Mouse (Mus musculus): ENCODE measurements around the gene Chl1. TPM values are rescaled to one million over a fixed set of nuclear protein-coding genes. Genes with fewer than 3 reads are reported as not detected.
A peak's percentile ranks its signal among the peaks of the same experiment; 100 is the strongest.

Chl1 gene
- polyA plus RNA-seq, 1 experiment from 2014 or later: 0.86 TPM

GRCm38 (mm10) chr6:103615924-103616602 is 105.7 kb downstream of the Chl1 start:
- H3K27ac ChIP-seq: no peak overlapping the region
- H3K4me1 ChIP-seq: no peaks in the 10 kb centered on the region
- ATAC-seq (replicated peaks; ENCODE audit: low FRiP score): no peak
- no peaks in the 10 kb centered on the region for H3K36me3 ChIP-seq
- no peaks in the 10 kb centered on the region for H3K27me3 ChIP-seq
- no peak overlapping the region for H3K9ac ChIP-seq
- WGBS: 28% methylated on average over 3 of the region's 3 CpGs
- H3K4me3 ChIP-seq (replicated peaks): no peak overlapping the region
- H3K9me3 ChIP-seq (replicated peaks): no peaks in the 10 kb centered on the region
- no peak overlapping the region for H3K4me2 ChIP-seq

GRCm38 (mm10) chr6:103620880-103621279 is 110.5 kb downstream of the Chl1 start:
- ATAC-seq (replicated peaks; ENCODE audit: low FRiP score): no peak
- Histone ChIP-seq H3K4me1 (no peaks in the 10 kb centered on the region), H3K36me3 (no peaks in the 10 kb centered on the region), H3K4me3 (replicated peaks) (no peak overlapping the region), H3K9ac (no peak overlapping the region), H3K27me3 (no peaks in the 10 kb centered on the region), H3K4me2 (no peak overlapping the region), H3K9me3 (replicated peaks) (no peaks in the 10 kb centered on the region), H3K27ac (no peak overlapping the region)
- WGBS: 74% methylated on average over 4 of the region's 4 CpGs

GRCm38 (mm10) chr6:103622117-103622713 is 111.8 kb downstream of the Chl1 start:
- Histone ChIP-seq H3K9me3 (replicated peaks) (no peaks in the 10 kb centered on the region), H3K36me3 (no peaks in the 10 kb centered on the region), H3K4me3 (replicated peaks) (no peak overlapping the region), H3K9ac (no peak overlapping the region), H3K4me1 (no peaks in the 10 kb centered on the region), H3K27ac (no peak overlapping the region), H3K4me2 (no peak overlapping the region), H3K27me3 (no peaks in the 10 kb centered on the region)
- no peak for ATAC-seq (replicated peaks; ENCODE audit: low FRiP score)
- 68% methylated on average over 3 of the region's 3 CpGs for WGBS

- H3K4me1 ChIP-seq: no peaks in the 10 kb centered on the region
- H3K4me3 ChIP-seq (replicated peaks): no peak overlapping the region
- no peak overlapping the region for H3K27ac ChIP-seq
- WGBS: 31% methylated on average over 3 of the region's 3 CpGs
- H3K9ac ChIP-seq: no peak overlapping the region
- no peak overlapping the region for H3K4me2 ChIP-seq
- no peaks in the 10 kb centered on the region for H3K27me3 ChIP-seq
- H3K36me3 ChIP-seq: no peaks in the 10 kb centered on the region
- no peaks in the 10 kb centered on the region for H3K9me3 ChIP-seq (replicated peaks)
- ATAC-seq (replicated peaks; ENCODE audit: low FRiP score): no peak
Observed at GRCm38 (mm10) chr6:103632856-103633255, 122.5 kb downstream of the Chl1 start.

- H3K9me3 ChIP-seq (replicated peaks): no peaks in the 10 kb centered on the region
- ATAC-seq (replicated peaks; ENCODE audit: low FRiP score): no peak
- H3K36me3 ChIP-seq: no peaks in the 10 kb centered on the region
- H3K9ac ChIP-seq: no peak overlapping the region
- H3K27me3 ChIP-seq: no peaks in the 10 kb centered on the region
- no peak overlapping the region for H3K4me2 ChIP-seq
- 83% methylated on average over 1 of the region's 1 CpGs for WGBS
- no peaks in the 10 kb centered on the region for H3K4me1 ChIP-seq
- no peak overlapping the region for H3K27ac ChIP-seq
- no peak overlapping the region for H3K4me3 ChIP-seq (replicated peaks)
Observed at GRCm38 (mm10) chr6:103656778-103657177, 146.4 kb downstream of the Chl1 start.

- Histone ChIP-seq H3K4me2 (no peak overlapping the region), H3K36me3 (no peaks in the 10 kb centered on the region), H3K4me3 (replicated peaks) (no peak overlapping the region), H3K9ac (no peak overlapping the region), H3K27me3 (no peaks in the 10 kb centered on the region), H3K9me3 (replicated peaks) (no peaks in the 10 kb centered on the region), H3K27ac (no peak overlapping the region), H3K4me1 (no peaks in the 10 kb centered on the region)
- WGBS: 96% methylated on average over 2 of the region's 2 CpGs
- no peak for ATAC-seq (replicated peaks; ENCODE audit: low FRiP score)
Observed at GRCm38 (mm10) chr6:103659173-103659572, 148.8 kb downstream of the Chl1 start.

- no peak overlapping the region for H3K9ac ChIP-seq
- H3K27ac ChIP-seq: no peak overlapping the region
- no peaks in the 10 kb centered on the region for H3K4me1 ChIP-seq
- no peaks in the 10 kb centered on the region for H3K27me3 ChIP-seq
- WGBS: 83% methylated on average over 2 of the region's 2 CpGs
- H3K36me3 ChIP-seq: no peaks in the 10 kb centered on the region
- no peak for ATAC-seq (replicated peaks; ENCODE audit: low FRiP score)
- H3K9me3 ChIP-seq (replicated peaks): no peaks in the 10 kb centered on the region
- H3K4me2 ChIP-seq: no peak overlapping the region
- no peak overlapping the region for H3K4me3 ChIP-seq (replicated peaks)
Observed at GRCm38 (mm10) chr6:103665206-103665605, 154.8 kb downstream of the Chl1 start.

GRCm38 (mm10) chr6:103665677-103666316 is 155.4 kb downstream of the Chl1 start:
- no peak for ATAC-seq (replicated peaks; ENCODE audit: low FRiP score)

GRCm38 (mm10) chr6:103673111-103673510 is 162.7 kb downstream of the Chl1 start:
- H3K9me3 ChIP-seq (replicated peaks): no peaks in the 10 kb centered on the region
- H3K4me1 ChIP-seq: 0 out of 2 replicates have a peak, but pooled peaks cover 4% of the 10 kb centered on the region
- no peaks in the 10 kb centered on the region for H3K36me3 ChIP-seq
- H3K4me3 ChIP-seq (replicated peaks): no peak overlapping the region
- no peak overlapping the region for H3K9ac ChIP-seq
- no peaks in the 10 kb centered on the region for H3K27me3 ChIP-seq
- WGBS: 95% methylated on average over 3 of the region's 3 CpGs
- no peak overlapping the region for H3K27ac ChIP-seq
- H3K4me2 ChIP-seq: no peak overlapping the region
- no peak for ATAC-seq (replicated peaks; ENCODE audit: low FRiP score)

More at GRCm38 (mm10) chr6:103665677-103666316, 155.4 kb downstream of the Chl1 start:
- Histone ChIP-seq H3K4me3 (replicated peaks) (no peak overlapping the region), H3K27ac (no peak overlapping the region), H3K4me1 (no peaks in the 10 kb centered on the region), H3K9ac (no peak overlapping the region), H3K9me3 (replicated peaks) (no peaks in the 10 kb centered on the region), H3K4me2 (no peak overlapping the region), H3K36me3 (no peaks in the 10 kb centered on the region), H3K27me3 (no peaks in the 10 kb centered on the region)
- 86% methylated on average over 9 of the region's 9 CpGs for WGBS

GRCm38 (mm10) chr6:103674332-103674731 is 163.9 kb downstream of the Chl1 start:
- H3K4me1 ChIP-seq: 0 out of 2 replicates have a peak, but pooled peaks cover 4% of the 10 kb centered on the region
- WGBS: 51% methylated on average over 6 of the region's 6 CpGs

GRCm38 (mm10) chr6:103675145-103675544 is 164.8 kb downstream of the Chl1 start:
- no peak overlapping the region for H3K9ac ChIP-seq
- H3K27me3 ChIP-seq: no peaks in the 10 kb centered on the region
- no peak overlapping the region for H3K4me3 ChIP-seq (replicated peaks)
- H3K4me2 ChIP-seq: no peak overlapping the region
- no peak overlapping the region for H3K27ac ChIP-seq
- no peaks in the 10 kb centered on the region for H3K36me3 ChIP-seq
- peak; percentile 56 for ATAC-seq (replicated peaks; ENCODE audit: low FRiP score)
- no peaks in the 10 kb centered on the region for H3K9me3 ChIP-seq (replicated peaks)
- 0 out of 2 replicates have a peak, but pooled peaks cover 4% of the 10 kb centered on the region for H3K4me1 ChIP-seq
- 35% methylated on average over 2 of the region's 2 CpGs for WGBS

More at GRCm38 (mm10) chr6:103674332-103674731, 163.9 kb downstream of the Chl1 start:
- Histone ChIP-seq H3K4me3 (replicated peaks) (no peak overlapping the region), H3K27me3 (no peaks in the 10 kb centered on the region), H3K4me2 (no peak overlapping the region), H3K9ac (no peak overlapping the region), H3K9me3 (replicated peaks) (no peaks in the 10 kb centered on the region), H3K36me3 (no peaks in the 10 kb centered on the region), H3K27ac (no peak overlapping the region)
- ATAC-seq (replicated peaks; ENCODE audit: low FRiP score): no peak; the same call in 1 of the 2 replicates

GRCm38 (mm10) chr6:103676664-103677063 is 166.3 kb downstream of the Chl1 start:
- Histone ChIP-seq H3K4me2 (no peak overlapping the region), H3K27ac (no peak overlapping the region), H3K27me3 (no peaks in the 10 kb centered on the region), H3K9me3 (replicated peaks) (no peaks in the 10 kb centered on the region), H3K9ac (no peak overlapping the region), H3K4me1 (0 out of 2 replicates have a peak, but pooled peaks cover 4% of the 10 kb centered on the region), H3K4me3 (replicated peaks) (no peak overlapping the region), H3K36me3 (no peaks in the 10 kb centered on the region)
- ATAC-seq (replicated peaks; ENCODE audit: low FRiP score): no peak
- 87% methylated on average over 5 of the region's 5 CpGs for WGBS

All from kidney, embryonic 15.5 days (tissue).